Mouse (Mus musculus): ENCODE measurements around the gene Flrt2. TPM values are rescaled to one million over a fixed set of nuclear protein-coding genes. Genes with fewer than 3 reads are reported as not detected.

Flrt2 gene
- polyA plus RNA-seq, 1 experiment from 2014 or later, result 46.3 TPM

DNA sequence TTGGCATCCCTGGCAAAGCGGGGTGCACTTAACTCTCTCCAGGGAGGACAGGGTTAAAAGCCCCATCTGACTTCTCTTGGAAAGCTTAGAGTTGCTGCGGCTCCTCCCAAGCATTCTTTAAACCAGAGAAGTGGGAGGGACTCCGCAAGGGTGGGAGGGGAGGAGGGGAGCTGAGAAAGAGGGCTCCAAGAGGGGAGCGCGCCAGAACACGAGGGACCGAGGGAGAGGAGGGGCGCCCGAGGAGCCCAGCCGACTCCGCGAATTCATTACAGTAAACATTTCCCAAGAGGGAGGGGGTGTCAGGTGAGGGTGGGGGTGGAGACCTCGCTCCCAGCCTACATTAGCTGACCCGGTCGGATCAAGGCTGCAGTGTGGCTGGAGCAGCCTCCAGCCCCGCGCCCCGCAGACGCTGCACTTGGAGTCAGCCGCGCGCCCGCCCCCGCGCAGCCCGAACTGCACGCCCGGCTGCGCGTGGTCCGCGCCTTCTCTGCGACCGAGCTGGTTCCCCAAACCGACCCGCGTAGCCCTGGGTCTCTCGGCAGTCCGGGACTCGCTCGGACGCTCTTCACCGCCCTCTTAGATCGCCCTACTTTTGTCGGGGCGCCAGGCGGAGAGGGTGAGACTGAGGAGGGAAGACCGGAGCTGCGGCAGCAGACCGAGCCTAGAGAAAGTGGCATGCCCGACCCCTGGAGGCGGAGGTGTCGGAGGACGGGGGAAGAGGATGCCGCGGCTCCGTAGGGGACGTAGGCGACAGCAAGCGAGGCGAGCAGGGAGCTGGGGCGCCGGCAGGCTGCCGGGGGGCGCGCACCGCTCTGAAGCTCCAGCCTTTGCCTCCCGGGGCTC lies 3.2 kb downstream of the Flrt2 start:
- peak; percentile 86 for ATAC-seq (ENCODE audit: insufficient number of reproducible peaks, low FRiP score, low TSS enrichment, low read depth)
- peak overlapping the region; percentile 83 for H3K4me3 ChIP-seq
- no peaks in the 10 kb centered on the region; the same call in 1 of the 2 replicates for H3K27me3 ChIP-seq
- peaks cover 24% of the 10 kb centered on the region for H3K4me1 ChIP-seq
- peak overlapping the region; percentile 83 for H3K4me2 ChIP-seq
- no peaks in the 10 kb centered on the region for H3K36me3 ChIP-seq
- peak overlapping the region; percentile 79 for H3K9ac ChIP-seq
- H3K9me3 ChIP-seq, result no peaks in the 10 kb centered on the region
- H3K27ac ChIP-seq, result peak overlapping the region; percentile 95
- WGBS, result under 1% methylated on average over 67 of the region's 68 CpGs

DNA sequence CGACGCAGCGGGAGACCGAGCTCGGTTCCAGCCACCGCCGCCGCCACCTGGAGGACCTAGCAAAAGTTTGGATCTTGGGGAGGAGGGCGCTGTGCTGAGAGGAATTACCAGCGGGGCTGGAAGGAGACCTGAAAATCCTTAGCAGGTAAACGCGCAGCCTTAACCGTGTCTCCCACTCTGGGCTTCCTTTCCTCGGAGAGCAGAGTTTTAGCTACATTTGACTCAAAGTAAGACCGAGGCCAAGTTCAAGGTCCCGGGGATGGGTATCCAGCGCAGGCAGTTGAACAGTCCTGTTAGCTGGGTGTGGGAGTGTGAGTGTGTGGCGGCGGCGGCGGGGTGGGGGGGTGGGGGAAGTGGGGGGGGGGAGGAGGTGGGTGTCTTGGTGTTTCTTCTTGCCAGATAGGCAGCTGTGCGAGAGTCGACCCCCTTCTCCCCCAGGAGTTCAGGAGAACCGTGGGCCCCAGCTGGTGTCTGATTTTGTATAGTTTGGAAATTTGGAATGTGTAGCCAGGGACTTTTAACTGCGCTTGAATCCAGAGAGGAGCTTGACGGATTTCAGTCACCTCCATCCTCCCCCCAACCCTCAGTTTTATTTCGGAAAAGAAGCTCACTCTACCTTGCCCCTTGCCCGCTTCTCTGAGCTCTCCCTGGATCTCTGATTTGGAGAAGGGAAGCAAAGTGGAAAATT lies 4.0 kb downstream of the Flrt2 start:
- Histone ChIP-seq H3K4me2 (peak overlapping the region; percentile 83), H3K9me3 (no peaks in the 10 kb centered on the region), H3K4me3 (peak overlapping the region; percentile 83), H3K9ac (peak overlapping the region; percentile 79), H3K27ac (peak overlapping the region; percentile 95), H3K4me1 (peaks cover 27% of the 10 kb centered on the region), H3K36me3 (no peaks in the 10 kb centered on the region), H3K27me3 (no peaks in the 10 kb centered on the region; the same call in 1 of the 2 replicates)
- under 1% methylated on average over 25 of the region's 28 CpGs for WGBS
- ATAC-seq (ENCODE audit: insufficient number of reproducible peaks, low FRiP score, low TSS enrichment, low read depth), result no peak

DNA sequence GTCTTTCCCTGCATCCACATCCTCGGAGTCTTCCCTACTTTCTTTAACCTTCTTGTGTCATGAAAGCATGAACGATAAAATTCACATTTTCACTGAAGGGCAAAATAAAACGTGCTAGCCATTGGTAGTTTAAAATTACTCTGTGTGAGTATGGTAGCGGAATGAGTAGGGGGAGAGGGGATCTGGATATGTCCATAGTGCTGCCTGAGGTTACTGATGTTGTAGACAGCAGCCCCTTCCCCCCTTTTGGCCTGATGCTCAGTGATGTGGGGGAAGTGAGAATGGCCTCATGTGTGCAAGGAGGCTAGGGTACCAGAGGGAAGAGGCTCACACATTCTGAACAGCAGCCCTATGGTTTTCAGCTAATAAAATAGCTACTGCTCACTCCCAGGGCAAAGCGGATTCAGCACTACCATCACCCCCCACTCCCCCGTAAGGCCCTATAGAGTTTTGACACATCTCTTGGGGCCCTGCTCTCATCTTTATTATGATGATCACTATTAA lies 4.5 kb downstream of the Flrt2 start:
- H3K9me3 ChIP-seq, result no peaks in the 10 kb centered on the region
- no peaks in the 10 kb centered on the region for H3K36me3 ChIP-seq
- no peak for ATAC-seq (ENCODE audit: insufficient number of reproducible peaks, low FRiP score, low TSS enrichment, low read depth)
- WGBS, result 2% methylated on average over 6 of the region's 6 CpGs
- peak overlapping the region; percentile 95; the same call in 1 of the 2 replicates for H3K27ac ChIP-seq
- H3K4me2 ChIP-seq, result peak overlapping the region; percentile 83
- H3K4me3 ChIP-seq, result peak overlapping the region; percentile 83
- peak overlapping the region; percentile 79 for H3K9ac ChIP-seq
- H3K4me1 ChIP-seq, result peaks cover 27% of the 10 kb centered on the region
- H3K27me3 ChIP-seq, result no peaks in the 10 kb centered on the region; the same call in 1 of the 2 replicates

DNA sequence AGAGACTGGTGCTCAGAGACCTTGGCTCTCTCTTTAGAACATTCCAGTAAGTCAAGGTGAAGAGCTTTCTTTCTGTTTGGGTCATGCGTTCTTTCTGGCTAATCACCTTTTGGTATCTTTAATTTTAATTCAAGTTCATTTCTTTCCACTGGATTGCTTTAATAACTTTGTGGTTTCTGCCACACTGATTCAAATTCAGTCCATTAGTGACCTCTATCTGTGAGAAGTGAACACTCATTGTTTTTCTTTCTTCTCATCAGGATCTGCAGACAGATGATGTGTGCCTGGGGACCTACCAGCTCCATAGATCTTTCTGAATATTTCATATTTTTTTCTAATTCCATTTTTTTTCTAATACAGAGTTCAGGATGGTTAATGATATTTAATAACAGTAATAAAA lies 6.5 kb downstream of the Flrt2 start:
- Histone ChIP-seq H3K4me2 (peak overlapping the region; percentile 83), H3K27me3 (no peaks in the 10 kb centered on the region), H3K9ac (no peak overlapping the region), H3K4me1 (peaks cover 17% of the 10 kb centered on the region), H3K27ac (peak overlapping the region; percentile 35; the same call in 1 of the 2 replicates), H3K36me3 (no peaks in the 10 kb centered on the region), H3K4me3 (peak overlapping the region; percentile 83), H3K9me3 (no peaks in the 10 kb centered on the region)
- 30% methylated on average over 1 of the region's 1 CpGs for WGBS
- no peak for ATAC-seq (ENCODE audit: insufficient number of reproducible peaks, low FRiP score, low TSS enrichment, low read depth)

DNA sequence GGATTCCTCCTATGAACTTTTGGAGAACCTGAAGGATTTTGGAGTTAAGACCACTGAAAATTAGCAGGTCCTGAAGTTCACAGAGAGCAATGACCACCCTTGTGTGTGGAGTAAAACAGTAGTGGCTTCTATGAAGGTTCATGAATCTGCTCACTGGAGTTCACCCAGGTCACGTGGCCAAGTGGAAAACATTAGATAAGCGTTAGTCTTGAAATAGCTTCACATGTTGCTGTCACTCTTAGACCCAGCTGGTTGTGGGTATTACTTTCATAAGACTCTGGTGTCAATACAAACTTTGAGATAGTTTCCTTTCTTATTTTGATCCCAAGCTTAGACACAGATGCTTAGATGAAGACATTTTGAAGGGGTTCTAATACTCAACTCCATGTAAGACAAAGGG lies 8.7 kb downstream of the Flrt2 start:
- no peaks in the 10 kb centered on the region for H3K36me3 ChIP-seq
- 57% methylated on average over 2 of the region's 2 CpGs for WGBS
- H3K27me3 ChIP-seq, result no peaks in the 10 kb centered on the region
- H3K4me3 ChIP-seq, result no peak overlapping the region
- H3K27ac ChIP-seq, result no peak overlapping the region
- H3K9ac ChIP-seq, result no peak overlapping the region
- ATAC-seq (ENCODE audit: insufficient number of reproducible peaks, low FRiP score, low TSS enrichment, low read depth), result no peak
- H3K9me3 ChIP-seq, result no peaks in the 10 kb centered on the region
- no peak overlapping the region for H3K4me2 ChIP-seq
- peaks cover 11% of the 10 kb centered on the region for H3K4me1 ChIP-seq

DNA sequence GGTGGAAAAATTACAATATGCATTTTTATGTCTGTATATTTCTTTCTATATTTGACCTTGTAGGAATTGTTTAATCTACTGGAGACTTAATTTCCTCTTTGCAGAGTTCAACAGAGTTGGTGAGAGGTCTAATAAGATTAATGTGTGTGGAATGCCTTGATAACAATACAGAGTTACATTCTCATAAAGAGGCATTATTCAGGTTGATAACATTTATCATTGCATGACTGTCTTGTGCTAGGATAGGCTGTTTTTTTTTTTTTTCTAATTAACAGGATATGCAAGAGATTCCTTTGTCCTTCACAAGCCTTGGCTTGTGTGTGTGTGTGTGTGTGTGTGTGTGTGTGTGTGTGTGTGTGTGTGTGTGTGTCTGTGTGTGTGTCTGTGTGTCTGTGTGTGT lies 9.6 kb downstream of the Flrt2 start:
- Histone ChIP-seq H3K4me1 (peaks cover 11% of the 10 kb centered on the region), H3K36me3 (no peaks in the 10 kb centered on the region), H3K27ac (no peak overlapping the region), H3K27me3 (no peaks in the 10 kb centered on the region), H3K9me3 (no peaks in the 10 kb centered on the region), H3K4me3 (no peak overlapping the region), H3K4me2 (no peak overlapping the region), H3K9ac (no peak overlapping the region)
- no peak for ATAC-seq (ENCODE audit: insufficient number of reproducible peaks, low FRiP score, low TSS enrichment, low read depth)

DNA sequence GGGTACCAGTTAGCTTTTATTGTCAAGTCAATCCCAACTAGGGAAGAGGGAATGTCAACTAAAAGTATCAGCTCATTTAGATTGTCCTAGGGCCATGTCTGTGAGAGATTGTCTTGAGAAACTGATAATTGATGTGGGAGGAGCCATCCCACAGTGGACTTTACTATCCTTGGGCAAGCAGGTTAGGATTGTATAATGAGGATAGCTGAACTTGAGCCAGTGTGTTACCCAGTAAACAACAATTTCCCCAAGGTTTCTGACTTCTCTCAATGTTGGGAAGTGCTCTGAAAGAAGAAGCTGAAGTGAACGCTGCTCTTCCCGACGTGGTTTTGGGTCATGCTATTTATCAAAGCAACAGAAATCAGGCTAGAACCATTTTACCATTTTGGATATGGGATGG lies 13.0 kb downstream of the Flrt2 start:
- Histone ChIP-seq H3K9ac (no peak overlapping the region), H3K4me3 (no peak overlapping the region), H3K27ac (no peak overlapping the region), H3K27me3 (no peaks in the 10 kb centered on the region), H3K9me3 (no peaks in the 10 kb centered on the region), H3K4me2 (no peak overlapping the region), H3K4me1 (0 out of 2 replicates have a peak, but pooled peaks cover 3% of the 10 kb centered on the region), H3K36me3 (no peaks in the 10 kb centered on the region)
- no peak for ATAC-seq (ENCODE audit: insufficient number of reproducible peaks, low FRiP score, low TSS enrichment, low read depth)
- WGBS, result 95% methylated on average over 3 of the region's 3 CpGs

DNA sequence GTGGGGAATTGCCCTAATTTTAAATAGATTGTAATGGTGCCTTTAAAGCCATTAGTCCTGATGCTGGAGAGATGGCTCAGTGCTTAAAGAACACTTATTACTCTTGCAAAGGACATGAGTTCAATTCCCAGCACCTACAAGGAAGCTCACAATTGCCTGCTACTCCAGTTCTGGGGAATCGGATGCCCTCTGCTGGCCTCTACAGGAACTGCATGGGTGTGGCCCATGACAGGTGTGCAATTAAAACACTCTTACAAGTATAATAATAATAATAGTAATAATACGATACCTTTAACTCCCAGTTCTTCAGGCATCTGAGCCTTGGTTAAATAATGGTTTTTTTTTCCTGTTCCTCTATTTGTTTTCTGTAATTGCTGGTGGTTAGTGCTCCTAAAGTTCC lies 31.2 kb downstream of the Flrt2 start:
- H3K9ac ChIP-seq, result no peak overlapping the region

DNA sequence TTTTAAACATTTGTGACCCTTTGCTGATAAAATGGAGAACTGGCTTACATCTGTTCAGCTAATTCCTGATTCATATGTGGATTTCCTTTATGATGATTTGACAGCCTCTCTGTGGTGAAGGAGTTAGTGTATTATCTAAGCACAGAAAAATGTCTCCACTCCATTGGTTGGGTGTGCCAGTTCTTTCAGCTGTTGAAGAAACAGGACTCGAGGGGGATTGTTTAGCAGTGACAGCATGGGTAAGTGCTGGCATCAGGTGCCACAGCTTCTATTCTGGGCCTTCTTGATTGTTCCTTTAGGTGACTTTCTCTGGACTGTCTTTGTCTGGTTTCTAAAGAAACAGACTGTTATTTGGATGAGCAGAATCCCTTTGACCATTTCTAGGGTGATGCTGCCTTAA lies 42.0 kb downstream of the Flrt2 start:
- H3K4me2 ChIP-seq, result no peak overlapping the region
- no peak overlapping the region for H3K4me3 ChIP-seq
- 0 out of 2 replicates have a peak, but pooled peaks cover 4% of the 10 kb centered on the region for H3K36me3 ChIP-seq
- WGBS, result 56% methylated on average over 1 of the region's 1 CpGs
- H3K4me1 ChIP-seq, result peaks cover 11% of the 10 kb centered on the region; the same call in 1 of the 2 replicates
- no peak overlapping the region for H3K27ac ChIP-seq
- H3K9ac ChIP-seq, result no peak overlapping the region
- no peaks in the 10 kb centered on the region for H3K9me3 ChIP-seq
- H3K27me3 ChIP-seq, result no peaks in the 10 kb centered on the region
- ATAC-seq (ENCODE audit: insufficient number of reproducible peaks, low FRiP score, low TSS enrichment, low read depth), result no peak

More for the DNA sequence above, 31.2 kb downstream of the Flrt2 start:
- H3K4me3 ChIP-seq, result no peak overlapping the region
- no peak overlapping the region for H3K4me2 ChIP-seq
- ATAC-seq (ENCODE audit: insufficient number of reproducible peaks, low FRiP score, low TSS enrichment, low read depth), result no peak
- 89% methylated on average over 2 of the region's 2 CpGs for WGBS
- H3K4me1 ChIP-seq, result no peaks in the 10 kb centered on the region
- H3K36me3 ChIP-seq, result 0 out of 2 replicates have a peak, but pooled peaks cover 4% of the 10 kb centered on the region
- no peaks in the 10 kb centered on the region for H3K27me3 ChIP-seq
- no peak overlapping the region for H3K27ac ChIP-seq
- no peaks in the 10 kb centered on the region for H3K9me3 ChIP-seq

DNA sequence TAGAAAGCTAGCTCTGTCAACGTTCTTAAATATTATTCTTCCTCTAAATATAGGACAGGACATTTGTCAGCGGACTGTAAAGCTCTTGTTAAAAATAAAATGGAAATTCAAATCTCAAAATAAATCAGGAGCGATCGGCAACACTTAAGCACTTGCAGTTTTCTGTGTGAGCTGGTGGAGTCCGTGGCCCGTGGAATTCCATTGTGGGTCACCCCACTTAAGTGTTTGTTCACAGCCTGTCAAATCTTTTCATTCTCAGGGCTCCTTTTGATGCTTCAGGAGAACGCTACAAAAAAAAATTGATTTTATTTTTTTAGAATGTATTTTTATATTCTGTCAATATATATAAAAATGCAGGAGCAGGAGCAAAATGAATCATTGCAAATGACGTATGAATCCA lies 45.5 kb downstream of the Flrt2 start:
- no peaks in the 10 kb centered on the region for H3K9me3 ChIP-seq
- no peaks in the 10 kb centered on the region for H3K27me3 ChIP-seq
- no peak overlapping the region for H3K9ac ChIP-seq
- H3K27ac ChIP-seq, result no peak overlapping the region
- no peak overlapping the region for H3K4me3 ChIP-seq
- 0 out of 2 replicates have a peak, but pooled peaks cover 4% of the 10 kb centered on the region for H3K36me3 ChIP-seq
- H3K4me1 ChIP-seq, result peaks cover 11% of the 10 kb centered on the region; the same call in 1 of the 2 replicates
- no peak for ATAC-seq (ENCODE audit: insufficient number of reproducible peaks, low FRiP score, low TSS enrichment, low read depth)
- 71% methylated on average over 8 of the region's 8 CpGs for WGBS
- H3K4me2 ChIP-seq, result no peak overlapping the region

DNA sequence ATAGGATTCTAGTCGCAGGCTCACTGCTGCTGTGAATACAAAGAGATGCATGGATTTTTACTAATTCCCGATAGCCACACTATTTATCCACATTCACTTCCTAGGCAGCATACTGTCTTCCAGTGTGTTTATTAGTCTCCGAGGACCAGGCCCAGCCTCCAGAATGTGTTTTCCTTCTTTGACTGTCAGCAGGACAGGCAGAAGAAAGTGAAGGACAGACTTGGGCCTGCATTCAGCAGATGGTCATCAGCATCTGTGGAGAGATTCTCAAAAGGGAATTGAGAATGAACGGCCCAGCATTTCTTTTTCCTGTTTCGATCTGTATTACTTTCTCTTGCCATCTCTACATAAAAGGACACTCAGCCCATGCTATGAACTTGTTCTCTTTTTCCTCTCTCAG lies 46.0 kb downstream of the Flrt2 start:
- Histone ChIP-seq H3K4me1 (peaks cover 11% of the 10 kb centered on the region; the same call in 1 of the 2 replicates), H3K9ac (no peak overlapping the region), H3K27ac (no peak overlapping the region), H3K36me3 (0 out of 2 replicates have a peak, but pooled peaks cover 4% of the 10 kb centered on the region), H3K4me2 (no peak overlapping the region), H3K4me3 (no peak overlapping the region), H3K27me3 (no peaks in the 10 kb centered on the region), H3K9me3 (no peaks in the 10 kb centered on the region)
- WGBS, result 60% methylated on average over 5 of the region's 5 CpGs
- no peak for ATAC-seq (ENCODE audit: insufficient number of reproducible peaks, low FRiP score, low TSS enrichment, low read depth)

All from limb, embryonic 15.5 days (tissue).